Mouse (Mus musculus) liver, embryonic 15.5 days (tissue): ENCODE data around the gene Oaf. TPM values are rescaled to one million over a fixed set of nuclear protein-coding genes. Genes with fewer than 3 reads are reported as not detected.

Source experiments
- ATAC-seq: fragments of 200-750 bp; cut with Nextera tagmentation; 2 replicates; pipeline ENCODE4 v1.8.0; 2017; ENCODE audit warnings: moderate number of reproducible peaks, mild to moderate bottlenecking, moderate library complexity; ENCODE audit not compliant: insufficient read depth
- H3K27ac ChIP-seq: fragments of 300-500 bp; sonication (generic); replicated peaks from 2 replicates; pipeline ENCODE4 v1.5.1; 2015; ENCODE audit warnings: mild to moderate bottlenecking, inconsistent platforms
- H3K27me3 ChIP-seq: fragments of 300-500 bp; sonication (generic); 2 replicates; pipeline ENCODE4 v1.6.1; 2015; ENCODE audit warnings: mild to moderate bottlenecking, inconsistent platforms
- H3K36me3 ChIP-seq: fragments of 300-500 bp; sonication (generic); replicated peaks from 2 replicates; pipeline ENCODE4 v1.6.1; 2015; ENCODE audit warnings: moderate library complexity, mild to moderate bottlenecking, inconsistent platforms
- H3K4me1 ChIP-seq: fragments of 300-500 bp; sonication (generic); replicated peaks from 2 replicates; pipeline ENCODE4 v1.6.1; 2015; ENCODE audit warnings: inconsistent platforms
- H3K4me2 ChIP-seq: fragments of 300-500 bp; sonication (generic); 2 replicates; pipeline ENCODE4 v1.6.1; 2015; ENCODE audit warnings: moderate library complexity, mild to moderate bottlenecking, inconsistent platforms
- H3K4me3 ChIP-seq: fragments of 300-500 bp; sonication (generic); replicated peaks from 2 replicates; pipeline ENCODE4 v1.5.1; 2015; ENCODE audit warnings: mild to moderate bottlenecking, inconsistent platforms
- H3K9ac ChIP-seq: fragments of 300-500 bp; sonication (generic); 2 replicates; pipeline ENCODE4 v1.6.1; 2015; ENCODE audit warnings: moderate library complexity, mild to moderate bottlenecking, inconsistent platforms
- H3K9me3 ChIP-seq: fragments of 300-500 bp; sonication (generic); replicated peaks from 2 replicates; pipeline ENCODE4 v1.6.1; 2016; ENCODE audit warnings: inconsistent platforms
- WGBS: fragments of 180-500 bp; shearing (Covaris S2); methylation state at CpG from one replicate; pipeline ENCODE4 v1.1.7; 2015; ENCODE audit warnings: mixed read lengths; ENCODE audit not compliant: insufficient replicate concordance; 5-methylcytosine and 5-hydroxymethylcytosine counted together
- polyA plus RNA-seq: library from polyadenylated mRNA; unstranded; fragments of >200 nt; fragmentation: Nextera tagmentation; extraction: Ambion mirVana; gene quantifications from 2 replicates; pipeline ENCODE4 v1.2.1, GENCODE M21; 2015

Gene Oaf
- polyA plus RNA-seq, 1 experiment from 2014 or later = 30.0 TPM

DNA sequence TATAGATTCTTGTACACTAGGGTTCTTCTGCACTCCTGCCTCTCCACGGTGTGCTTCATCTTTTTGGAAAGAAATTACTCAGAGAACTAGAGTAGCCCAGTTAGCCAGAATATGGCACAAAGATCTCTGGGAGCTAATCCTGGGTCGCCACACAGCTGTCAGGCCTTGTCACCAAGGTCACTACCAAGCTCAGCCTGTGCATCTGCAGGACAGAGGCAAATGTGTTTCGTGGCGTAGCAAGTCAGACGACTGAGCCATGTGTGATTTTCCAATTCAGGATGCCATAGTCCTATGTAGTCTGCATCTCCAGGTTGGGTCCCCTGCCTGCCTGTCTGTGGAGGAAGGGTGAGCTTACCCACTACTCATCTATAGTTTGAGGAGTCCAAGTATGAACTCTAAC lies 6.7 kb downstream of the Oaf start:
- H3K4me1 ChIP-seq = peaks cover 96% of the 10 kb centered on the region
- peaks cover 45% of the 10 kb centered on the region for H3K36me3 ChIP-seq
- no peak overlapping the region for H3K4me3 ChIP-seq
- no peaks in the 10 kb centered on the region for H3K27me3 ChIP-seq
- H3K27ac ChIP-seq = peak overlapping the region; percentile 93
- no peaks in the 10 kb centered on the region for H3K9me3 ChIP-seq
- H3K9ac ChIP-seq = no peak overlapping the region
- no peak for ATAC-seq
- 77% methylated on average over 5 of the region's 5 CpGs for WGBS
- 0 out of 2 replicates have a peak overlapping the region, but pooled peaks have one; percentile 95 for H3K4me2 ChIP-seq

DNA sequence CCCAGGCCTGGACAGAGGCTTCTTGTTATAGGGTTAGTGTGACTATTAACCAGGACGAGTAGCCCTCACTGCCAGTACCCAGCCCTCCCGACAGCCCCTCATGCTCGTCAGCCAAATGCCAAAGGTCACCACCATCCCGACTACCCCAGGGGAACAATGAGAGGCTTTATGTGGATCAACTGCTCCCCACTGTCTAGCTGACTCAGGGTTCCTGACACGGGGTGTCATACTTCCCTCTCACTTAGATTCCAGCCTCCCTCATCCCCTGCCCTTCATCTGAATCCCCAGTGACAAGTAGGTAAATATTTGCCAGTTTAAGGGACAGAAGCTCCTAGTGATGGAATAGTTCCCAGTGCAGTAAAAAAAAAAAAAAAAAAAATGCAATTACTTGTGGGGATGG lies 7.4 kb downstream of the Oaf start:
- H3K4me2 ChIP-seq = peak overlapping the region; percentile 19
- peaks cover 45% of the 10 kb centered on the region for H3K36me3 ChIP-seq
- no peaks in the 10 kb centered on the region for H3K27me3 ChIP-seq
- H3K9me3 ChIP-seq = no peaks in the 10 kb centered on the region
- WGBS = 60% methylated on average over 5 of the region's 5 CpGs
- peaks cover 96% of the 10 kb centered on the region for H3K4me1 ChIP-seq
- H3K9ac ChIP-seq = no peak overlapping the region
- ATAC-seq = no peak
- no peak overlapping the region for H3K4me3 ChIP-seq
- H3K27ac ChIP-seq = peak overlapping the region; percentile 69

- H3K27ac ChIP-seq = peak overlapping the region; percentile 69
- H3K4me3 ChIP-seq = no peak overlapping the region
- WGBS = 58% methylated on average over 4 of the region's 4 CpGs
- peaks cover 96% of the 10 kb centered on the region for H3K4me1 ChIP-seq
- H3K9ac ChIP-seq = no peak overlapping the region
- no peak for ATAC-seq
- H3K27me3 ChIP-seq = no peaks in the 10 kb centered on the region
- no peaks in the 10 kb centered on the region for H3K9me3 ChIP-seq
- peaks cover 43% of the 10 kb centered on the region for H3K36me3 ChIP-seq
- H3K4me2 ChIP-seq = 0 out of 2 replicates have a peak overlapping the region, but pooled peaks have one; percentile 19
Observed at GRCm38 (mm10) chr9:43231805-43232204, 7.9 kb downstream of the Oaf start.

- H3K4me1 ChIP-seq = peaks cover 96% of the 10 kb centered on the region
- H3K27ac ChIP-seq = peak overlapping the region; percentile 69
- no peaks in the 10 kb centered on the region for H3K27me3 ChIP-seq
- peaks cover 39% of the 10 kb centered on the region for H3K36me3 ChIP-seq
- no peak overlapping the region for H3K4me3 ChIP-seq
- 0 out of 2 replicates have a peak overlapping the region, but pooled peaks have one; percentile 13 for H3K9ac ChIP-seq
- no peak for ATAC-seq
- no peaks in the 10 kb centered on the region for H3K9me3 ChIP-seq
- no peak overlapping the region for H3K4me2 ChIP-seq
- 75% methylated on average over 4 of the region's 4 CpGs for WGBS
Observed at GRCm38 (mm10) chr9:43230886-43231285, 8.8 kb downstream of the Oaf start.

GRCm38 (mm10) chr9:43229962-43230361 lies 9.7 kb downstream of the Oaf start:
- peaks cover 38% of the 10 kb centered on the region for H3K36me3 ChIP-seq
- no peaks in the 10 kb centered on the region for H3K9me3 ChIP-seq
- H3K27ac ChIP-seq = 0 out of 2 replicates have a peak overlapping the region, but pooled peaks have one; percentile 69
- no peak overlapping the region for H3K4me2 ChIP-seq
- no peak overlapping the region for H3K9ac ChIP-seq
- no peak overlapping the region for H3K4me3 ChIP-seq
- peaks cover 96% of the 10 kb centered on the region for H3K4me1 ChIP-seq
- no peaks in the 10 kb centered on the region for H3K27me3 ChIP-seq
- WGBS = 79% methylated on average over 7 of the region's 7 CpGs
- ATAC-seq = no peak

DNA sequence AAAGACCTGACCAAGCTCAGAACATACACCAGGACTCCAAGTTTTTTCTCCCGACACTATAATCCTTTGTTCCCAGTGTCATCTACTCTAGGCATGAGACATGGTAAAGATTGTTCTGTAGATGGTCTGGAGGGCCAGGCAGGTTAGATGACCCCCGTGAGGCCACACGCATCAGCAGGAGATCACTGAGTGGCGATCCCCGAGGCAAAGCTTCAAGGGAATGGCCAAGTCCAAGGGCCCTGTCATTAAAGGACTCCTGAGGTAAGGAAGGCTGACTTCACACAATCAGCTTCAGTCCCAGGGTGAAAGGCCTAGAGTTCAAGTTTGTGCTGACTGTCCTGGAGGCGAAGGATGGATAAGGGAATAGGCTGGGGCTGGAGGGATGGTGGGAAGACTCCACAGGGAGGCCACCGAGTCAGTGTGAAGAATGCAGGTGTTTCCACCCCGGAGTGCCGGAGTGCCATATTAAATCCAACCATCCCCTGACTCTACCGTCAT lies 10.3 kb downstream of the Oaf start:
- H3K4me2 ChIP-seq = no peak overlapping the region
- ATAC-seq = no peak
- no peaks in the 10 kb centered on the region for H3K27me3 ChIP-seq
- H3K4me1 ChIP-seq = peaks cover 96% of the 10 kb centered on the region
- H3K27ac ChIP-seq = no peak overlapping the region
- no peaks in the 10 kb centered on the region for H3K9me3 ChIP-seq
- no peak overlapping the region for H3K4me3 ChIP-seq
- 86% methylated on average over 10 of the region's 10 CpGs for WGBS
- H3K36me3 ChIP-seq = peaks cover 43% of the 10 kb centered on the region
- H3K9ac ChIP-seq = no peak overlapping the region

DNA sequence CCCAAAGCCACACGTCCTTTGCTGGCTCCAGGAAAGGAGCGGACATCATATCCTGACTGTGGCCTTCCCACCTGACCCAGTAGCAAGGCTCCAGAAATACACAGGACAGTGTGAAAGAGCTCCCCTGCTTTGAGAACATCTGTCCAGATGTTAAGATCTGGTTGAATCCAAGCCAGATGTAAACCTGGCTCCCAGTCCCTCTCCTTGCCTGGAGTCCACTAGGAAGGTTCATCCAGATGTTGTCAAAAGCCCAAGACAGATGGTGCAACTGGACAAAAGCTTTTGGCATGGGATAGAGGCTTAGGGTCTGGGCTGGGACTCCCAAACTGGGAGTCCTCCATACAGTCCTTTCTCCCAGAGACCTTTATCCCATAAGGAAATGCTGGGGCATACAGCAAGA lies 11.0 kb downstream of the Oaf start:
- Histone ChIP-seq H3K9me3 (no peaks in the 10 kb centered on the region), H3K9ac (no peak overlapping the region), H3K4me1 (peaks cover 96% of the 10 kb centered on the region), H3K36me3 (peaks cover 50% of the 10 kb centered on the region), H3K4me2 (no peak overlapping the region), H3K4me3 (no peak overlapping the region), H3K27ac (no peak overlapping the region), H3K27me3 (no peaks in the 10 kb centered on the region)
- WGBS = 80% methylated on average over 2 of the region's 2 CpGs
- ATAC-seq = no peak

DNA sequence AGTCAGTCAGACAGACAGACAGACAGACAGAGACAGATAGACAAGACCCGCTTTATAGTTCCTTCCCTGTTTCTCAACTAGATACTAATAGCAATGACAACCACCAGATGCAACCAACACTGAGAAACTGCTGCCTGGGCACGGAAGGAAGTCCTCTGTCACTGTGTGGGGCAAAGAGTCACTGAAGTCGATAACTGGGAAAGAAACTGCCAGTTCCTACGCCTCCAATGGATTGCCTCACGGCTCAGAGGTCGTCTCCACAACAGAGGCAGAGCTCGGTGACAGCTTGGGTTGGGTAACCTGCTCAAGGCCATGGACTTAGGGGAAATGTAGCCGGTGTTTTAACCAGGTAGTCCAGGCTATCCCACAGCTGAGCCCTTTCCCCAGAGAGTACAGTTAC lies 12.1 kb downstream of the Oaf start:
- Histone ChIP-seq H3K4me2 (no peak overlapping the region), H3K4me1 (peaks cover 88% of the 10 kb centered on the region), H3K27ac (peak overlapping the region; percentile 72), H3K27me3 (no peaks in the 10 kb centered on the region), H3K4me3 (no peak overlapping the region), H3K9me3 (no peaks in the 10 kb centered on the region), H3K36me3 (peaks cover 61% of the 10 kb centered on the region), H3K9ac (no peak overlapping the region)
- ATAC-seq = no peak
- 43% methylated on average over 8 of the region's 8 CpGs for WGBS

DNA sequence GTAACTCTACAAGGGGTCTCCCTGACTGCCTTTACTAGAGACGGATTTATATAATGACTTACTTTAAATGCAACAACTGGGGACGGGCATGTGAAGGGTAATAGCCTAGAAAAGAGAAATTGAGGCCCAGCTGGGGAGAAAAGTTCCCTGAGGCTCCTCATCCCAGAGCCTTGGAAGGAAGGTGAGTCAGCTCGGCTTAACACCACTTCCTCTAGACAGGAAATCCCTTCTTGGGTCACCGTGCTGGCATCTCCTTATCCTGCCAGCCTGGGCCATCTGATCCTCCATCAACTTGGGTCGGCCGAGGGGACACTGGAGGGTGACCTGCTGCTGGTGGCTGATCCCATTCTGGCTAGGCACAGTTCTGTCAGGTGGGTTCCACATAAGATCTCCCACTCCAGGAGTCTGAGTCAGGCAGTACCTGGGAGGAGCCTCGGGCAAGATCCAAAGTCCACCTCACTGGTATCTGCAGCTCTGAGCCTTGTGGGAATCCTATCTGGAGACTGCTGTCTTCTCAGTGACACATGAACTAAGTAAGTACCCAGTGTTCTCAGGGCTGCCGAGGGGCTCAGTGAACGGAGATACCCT lies 13.0 kb downstream of the Oaf start:
- Histone ChIP-seq H3K9me3 (no peaks in the 10 kb centered on the region), H3K4me3 (no peak overlapping the region), H3K36me3 (peaks cover 67% of the 10 kb centered on the region), H3K9ac (no peak overlapping the region), H3K27ac (peak overlapping the region; percentile 72), H3K4me2 (no peak overlapping the region), H3K4me1 (peaks cover 86% of the 10 kb centered on the region), H3K27me3 (no peaks in the 10 kb centered on the region)
- 54% methylated on average over 9 of the region's 9 CpGs for WGBS
- ATAC-seq = no peak

DNA sequence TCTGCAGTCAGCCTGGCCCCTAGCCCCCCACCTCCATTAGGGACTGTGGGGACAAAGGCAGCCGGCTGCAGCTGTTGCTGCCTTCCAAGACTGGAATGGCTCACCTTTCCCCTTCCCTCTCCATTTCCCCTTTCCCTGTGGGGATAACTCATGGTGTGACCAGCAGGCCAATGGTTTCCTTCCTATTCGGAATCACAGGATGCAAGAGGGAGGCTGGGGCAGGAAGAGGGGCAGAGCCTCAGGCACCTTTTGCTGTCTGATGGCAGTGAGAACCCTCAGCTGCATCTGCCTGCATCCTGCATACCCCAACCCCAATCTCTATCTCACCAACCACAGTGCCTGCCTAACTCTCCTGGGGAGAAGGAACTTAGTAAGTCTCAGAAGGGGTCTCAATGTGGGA lies 14.2 kb downstream of the Oaf start:
- WGBS = 45% methylated on average over 2 of the region's 2 CpGs
- Histone ChIP-seq H3K4me3 (no peak overlapping the region), H3K36me3 (peaks cover 67% of the 10 kb centered on the region), H3K4me2 (peak overlapping the region; percentile 57), H3K4me1 (peaks cover 74% of the 10 kb centered on the region), H3K27me3 (no peaks in the 10 kb centered on the region), H3K9me3 (no peaks in the 10 kb centered on the region), H3K27ac (peak overlapping the region; percentile 72), H3K9ac (peak overlapping the region; percentile 23; the same call in 1 of the 2 replicates)
- ATAC-seq = no peak

- Histone ChIP-seq H3K4me3 (peak overlapping the region; percentile 36), H3K9me3 (no peaks in the 10 kb centered on the region), H3K36me3 (peaks cover 62% of the 10 kb centered on the region), H3K9ac (peak overlapping the region; percentile 23; the same call in 1 of the 2 replicates), H3K27me3 (no peaks in the 10 kb centered on the region), H3K4me1 (peaks cover 68% of the 10 kb centered on the region), H3K27ac (peak overlapping the region; percentile 72), H3K4me2 (peak overlapping the region; percentile 57)
- ATAC-seq = peak; percentile 84
- WGBS = 33% methylated on average over 11 of the region's 11 CpGs
Observed at GRCm38 (mm10) chr9:43224771-43225355, 14.8 kb downstream of the Oaf start.
